Mouse (Mus musculus) right cerebral cortex, postnatal 14 days (tissue): ENCODE measurements around the gene Erg.

Experiments used
- DNase-seq: peaks from one replicate; pipeline ENCODE4 v3.0.0; 2022

The Erg gene

DNA sequence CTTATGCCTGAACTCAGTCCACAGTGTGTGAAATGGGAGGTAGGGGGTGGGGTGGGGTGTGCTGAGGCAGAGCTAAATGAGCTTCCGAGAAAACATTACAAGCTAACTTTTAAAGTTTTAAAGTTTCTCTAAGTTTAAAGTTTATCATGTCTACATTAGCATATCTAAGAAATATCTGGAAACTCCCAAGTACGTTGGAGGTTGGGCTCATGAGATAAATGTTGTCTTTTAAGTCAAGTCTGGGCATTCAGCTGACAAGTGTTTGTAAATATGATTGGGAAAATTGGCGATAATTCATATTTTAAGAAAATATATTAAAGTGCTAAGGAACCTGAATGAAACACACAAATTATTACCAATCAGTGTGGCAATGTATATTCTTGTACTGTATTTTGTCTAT, 112.4 kb downstream of the Erg start:
- DNase-seq = no peak

DNA sequence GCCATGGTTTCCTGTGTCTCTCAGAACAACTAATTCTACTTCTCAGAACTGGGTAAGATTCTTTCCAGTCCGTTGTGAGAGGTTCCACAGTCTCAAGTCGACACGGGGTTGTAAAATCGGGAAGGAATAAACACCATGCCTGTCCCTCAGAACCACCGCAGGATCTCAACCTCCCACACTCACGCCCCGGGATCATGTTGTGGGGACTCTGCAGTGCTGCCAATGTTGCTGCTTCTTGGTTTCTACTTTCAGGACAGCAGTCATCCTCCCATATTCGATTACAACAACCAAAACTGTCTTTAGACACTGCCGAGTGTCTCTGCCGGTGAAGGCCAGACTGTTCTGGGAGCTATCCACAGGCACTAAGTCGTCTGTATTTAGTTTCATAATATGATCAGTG, 113.6 kb downstream of the Erg start:
- DNase-seq = no peak

DNA sequence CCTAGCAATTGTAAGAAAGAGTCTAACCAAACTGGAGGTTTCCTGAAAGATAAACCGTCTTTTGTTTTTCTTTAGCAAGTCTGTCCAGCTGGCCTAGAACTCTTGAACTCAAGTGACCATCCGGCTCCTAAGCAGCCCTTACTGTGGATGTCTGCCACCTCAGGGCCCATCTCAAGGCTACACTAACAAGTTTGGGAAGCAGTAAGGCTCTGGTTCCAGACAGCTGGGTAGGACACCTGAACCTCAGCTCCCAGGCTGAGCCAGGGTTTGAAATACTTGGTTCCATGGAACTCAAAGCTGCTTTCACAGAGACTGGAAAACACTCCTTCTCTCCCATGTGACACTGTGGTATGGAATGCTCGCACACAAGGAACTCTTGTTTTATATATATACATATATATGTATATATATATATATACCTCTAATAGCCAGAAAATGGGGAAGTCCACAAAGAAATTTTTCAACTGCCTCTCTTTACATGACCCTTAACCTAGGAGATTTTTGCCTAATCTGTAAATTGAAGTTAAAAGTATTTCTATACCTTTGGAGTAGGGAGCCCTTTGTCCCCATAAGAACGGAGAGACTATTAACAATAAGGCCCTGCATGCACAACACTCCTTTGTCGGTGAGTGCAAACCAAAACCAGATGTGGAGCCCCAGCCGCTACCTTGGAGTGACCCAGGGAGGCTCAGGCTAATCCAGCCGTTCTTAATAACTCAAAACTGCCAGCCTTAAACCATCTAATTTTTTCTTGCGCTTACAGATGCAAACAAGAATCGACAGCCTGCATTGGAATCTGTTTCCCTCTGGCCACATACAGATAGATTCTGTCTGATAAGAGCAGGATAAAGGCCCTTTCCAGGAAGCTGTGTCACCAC, 116.9 kb downstream of the Erg start:
- no peak for DNase-seq

DNA sequence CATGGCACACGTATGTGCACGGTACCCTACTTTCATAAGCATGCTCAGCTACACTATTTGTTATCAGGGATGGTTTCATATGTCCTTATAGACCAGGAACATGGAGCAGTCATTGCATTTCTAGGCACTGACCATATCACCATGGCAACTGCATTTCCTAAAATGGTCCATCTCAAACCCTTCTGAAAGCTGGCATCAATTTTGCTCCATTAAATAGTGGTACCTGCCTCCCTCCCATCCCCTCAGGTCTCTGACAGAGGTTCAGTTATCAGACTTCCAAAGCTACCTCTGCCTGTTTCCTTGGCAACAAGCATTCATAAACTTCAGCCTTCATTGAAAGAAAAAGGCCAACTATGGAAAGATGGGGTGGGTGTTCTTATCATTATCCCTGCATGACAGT, 118.5 kb downstream of the Erg start:
- no peak for DNase-seq

DNA sequence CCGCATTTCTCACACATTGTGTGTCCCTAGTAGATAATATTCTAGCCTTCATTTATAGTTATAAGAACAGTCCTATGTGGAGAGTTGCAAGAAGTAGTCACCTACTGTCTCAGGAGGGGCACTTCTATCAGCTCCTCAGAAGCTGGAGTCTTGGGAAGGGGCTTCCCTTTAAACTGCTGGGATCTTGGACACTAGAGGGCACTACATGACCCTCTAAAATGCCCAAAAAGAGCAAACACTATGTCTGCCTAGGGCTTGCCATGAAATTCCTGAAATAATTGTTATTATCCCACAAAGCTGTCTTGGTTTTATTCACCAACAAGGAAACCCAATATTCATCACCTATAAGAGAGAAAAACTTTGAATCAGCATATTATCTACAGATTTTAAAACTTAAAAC, 119.8 kb downstream of the Erg start:
- no peak for DNase-seq

DNA sequence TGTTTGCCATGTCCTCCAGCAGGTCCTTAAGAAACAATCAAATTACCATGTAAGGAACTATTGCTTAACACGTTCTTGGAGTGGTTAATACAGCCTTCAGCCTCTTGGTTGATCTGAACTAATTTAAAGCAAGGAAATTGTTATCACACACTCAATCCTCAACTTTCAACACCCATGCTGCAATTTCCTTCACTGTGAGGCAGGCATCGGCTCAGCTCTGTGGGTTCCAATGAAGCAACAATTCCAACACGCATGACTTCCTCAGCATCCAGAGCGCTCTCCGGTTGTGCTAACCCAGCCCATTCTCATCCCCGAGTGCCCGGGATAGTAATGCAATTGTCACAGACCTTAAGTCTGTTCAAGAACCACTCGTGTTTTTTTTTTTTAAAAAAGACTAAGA, 121.8 kb downstream of the Erg start:
- DNase-seq = no peak

DNA sequence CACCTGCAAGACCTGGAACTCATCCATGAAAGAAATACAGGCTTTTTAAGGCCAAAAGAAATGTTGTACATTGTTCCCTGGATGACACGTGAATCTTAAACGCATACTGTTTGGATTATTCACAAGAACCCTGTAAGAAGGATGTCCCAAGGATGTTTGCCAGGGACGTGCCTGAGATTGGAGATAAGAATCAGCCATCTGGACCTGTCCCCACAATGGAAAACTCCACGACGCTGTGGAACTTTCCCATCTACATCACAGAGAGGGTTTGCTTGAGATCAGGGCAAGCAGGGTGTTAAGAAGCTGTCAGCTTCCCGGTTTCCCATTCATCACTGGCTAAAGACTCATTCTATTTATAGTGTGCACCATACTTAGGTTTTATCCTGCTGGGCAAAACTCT, 122.6 kb downstream of the Erg start:
- no peak for DNase-seq

DNA sequence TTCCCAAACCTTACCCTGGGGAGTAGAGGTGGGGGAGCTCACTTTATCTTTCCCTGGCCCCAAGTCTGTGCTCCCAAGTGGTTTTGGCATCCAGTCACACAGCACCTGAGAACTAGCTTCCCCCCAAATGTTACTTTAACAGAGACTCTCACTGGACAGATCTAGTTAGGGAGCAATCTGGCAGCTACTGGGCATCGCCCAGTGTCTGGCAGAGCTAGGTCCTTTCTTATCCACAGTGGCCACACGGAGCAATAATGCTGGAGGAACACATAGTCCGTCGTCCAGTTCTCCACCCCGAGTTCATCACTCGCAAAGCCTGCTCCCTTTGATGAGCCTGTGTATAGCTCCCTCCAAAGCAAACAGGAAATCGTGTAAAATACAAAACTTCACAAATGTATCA, 124.5 kb downstream of the Erg start:
- no peak for DNase-seq

DNA sequence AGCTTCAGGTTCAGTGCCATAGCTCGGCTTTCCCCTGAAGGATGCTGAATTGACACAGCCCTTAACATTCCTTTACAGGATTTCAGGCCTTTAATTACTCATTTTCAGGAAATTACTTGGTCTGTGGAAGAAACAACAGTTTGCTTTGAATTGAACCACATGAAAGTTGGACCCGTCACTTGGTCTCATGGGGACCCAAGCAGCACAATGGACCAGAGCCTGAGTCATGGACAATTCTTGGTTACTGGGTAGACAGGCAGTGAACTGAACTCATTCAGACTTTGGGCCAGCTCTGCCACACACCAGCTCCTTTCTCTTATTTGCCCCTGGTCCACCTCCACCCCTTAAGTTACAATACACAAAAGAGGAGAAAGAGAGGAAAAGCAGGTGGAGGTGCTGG, 126.1 kb downstream of the Erg start:
- DNase-seq = no peak

DNA sequence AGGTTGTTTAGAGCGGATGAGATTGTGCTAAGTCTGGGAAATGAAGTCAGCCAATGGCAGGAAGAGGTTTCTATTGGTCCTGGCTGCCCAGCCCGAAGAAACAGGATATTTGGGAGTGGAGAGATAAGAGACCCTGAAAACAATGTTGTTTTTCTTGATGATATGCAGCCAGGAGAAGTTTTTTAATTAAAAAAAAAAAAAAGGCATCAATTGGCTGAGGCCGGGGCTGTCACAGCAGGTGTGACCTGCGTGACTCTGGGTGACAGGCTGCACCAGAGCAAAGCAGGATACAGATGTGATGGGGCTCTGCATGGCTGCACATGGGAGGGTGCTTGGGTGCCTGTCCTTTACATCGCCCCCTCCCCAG, 127.1 kb downstream of the Erg start:
- DNase-seq = no peak

DNA sequence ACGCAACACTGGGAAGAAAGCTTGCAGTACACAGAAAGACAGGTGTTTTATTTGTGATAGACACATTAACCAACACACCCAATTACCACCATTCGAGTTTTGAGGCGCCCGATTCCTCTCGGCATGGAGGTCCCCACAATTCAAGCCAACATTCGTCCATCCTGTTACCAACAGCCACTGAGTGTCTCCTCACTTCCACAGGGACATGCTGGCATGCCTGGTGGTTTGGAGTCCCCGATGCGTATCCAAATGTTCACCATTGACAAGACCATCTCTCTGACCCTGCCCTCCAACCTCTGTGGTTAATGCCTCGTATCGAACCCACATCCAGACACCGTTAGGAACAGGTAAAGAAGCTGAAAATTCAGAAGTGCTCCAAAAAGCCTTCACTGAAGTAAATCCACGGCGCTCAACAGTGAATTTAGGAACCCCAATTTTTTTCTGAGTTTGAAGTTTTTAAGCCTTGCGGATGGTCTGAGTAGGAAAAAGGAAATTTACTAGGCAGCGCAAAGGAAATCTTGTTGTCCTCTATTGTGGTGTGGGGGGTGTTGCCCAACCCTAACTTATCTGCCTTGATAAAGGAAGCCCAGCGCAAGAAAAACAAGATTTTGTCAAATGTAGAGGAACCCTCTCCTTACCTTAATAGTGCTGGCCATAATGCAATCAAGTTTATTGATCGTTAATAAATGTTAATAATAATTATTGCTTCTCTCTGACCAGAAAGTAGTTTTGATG, 127.6 kb downstream of the Erg start:
- no peak for DNase-seq

DNA sequence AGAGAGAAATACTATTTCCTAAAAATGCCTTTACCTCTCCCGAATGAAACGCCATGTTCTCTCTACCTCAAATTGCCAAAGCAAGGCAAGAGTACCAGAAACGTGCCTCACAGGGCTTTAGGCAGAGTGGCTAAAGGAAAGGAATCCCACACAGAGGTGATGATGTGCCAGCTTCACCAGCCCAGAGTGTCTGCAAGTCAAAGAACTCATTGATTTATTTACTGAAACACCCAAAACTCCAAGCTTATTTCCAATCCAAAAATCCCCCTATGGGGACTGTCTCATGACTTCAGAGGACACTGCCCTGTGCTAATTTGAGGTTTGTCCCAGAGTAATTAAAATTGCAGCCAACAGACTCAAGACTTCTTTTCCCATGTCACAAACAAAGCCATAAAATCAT, 129.4 kb downstream of the Erg start:
- DNase-seq = no peak

DNA sequence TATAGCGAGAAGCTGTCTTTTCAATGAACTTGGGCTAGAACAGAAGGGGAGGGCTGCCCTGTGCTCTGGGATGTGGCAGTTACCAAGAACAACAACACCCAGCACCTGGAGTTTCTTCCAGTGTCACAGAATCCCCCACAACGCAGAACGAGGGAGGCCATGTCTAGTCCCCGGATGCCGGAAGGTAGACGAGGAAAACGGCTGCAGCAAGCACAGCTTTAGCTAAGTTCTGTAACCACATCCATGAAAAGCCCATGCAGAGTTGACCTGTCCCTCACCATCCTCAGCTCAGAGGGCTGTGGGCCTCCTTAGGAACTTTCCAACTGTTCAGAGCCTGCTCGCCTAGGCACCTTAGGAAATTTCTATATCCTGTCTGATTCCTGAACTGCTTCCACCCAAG, 130.5 kb downstream of the Erg start:
- no peak for DNase-seq

DNA sequence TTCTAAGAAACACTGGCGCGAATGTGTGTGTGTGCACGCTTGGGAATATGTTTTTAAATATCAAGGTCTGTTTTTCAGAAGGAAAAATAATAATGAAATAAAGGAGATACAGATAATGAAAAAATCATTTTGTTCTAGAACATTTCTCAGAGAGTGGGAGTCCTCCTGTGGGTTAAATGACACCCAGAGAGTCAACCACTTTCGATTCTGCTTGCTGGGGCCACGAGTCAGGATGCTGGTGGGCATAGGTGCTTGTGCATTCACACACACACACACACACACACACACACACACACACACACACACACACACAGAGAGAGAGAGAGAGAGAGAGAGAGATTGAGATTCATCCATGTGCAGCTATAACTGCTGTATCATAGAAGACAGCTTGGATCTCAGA, 130.9 kb downstream of the Erg start:
- DNase-seq = no peak

DNA sequence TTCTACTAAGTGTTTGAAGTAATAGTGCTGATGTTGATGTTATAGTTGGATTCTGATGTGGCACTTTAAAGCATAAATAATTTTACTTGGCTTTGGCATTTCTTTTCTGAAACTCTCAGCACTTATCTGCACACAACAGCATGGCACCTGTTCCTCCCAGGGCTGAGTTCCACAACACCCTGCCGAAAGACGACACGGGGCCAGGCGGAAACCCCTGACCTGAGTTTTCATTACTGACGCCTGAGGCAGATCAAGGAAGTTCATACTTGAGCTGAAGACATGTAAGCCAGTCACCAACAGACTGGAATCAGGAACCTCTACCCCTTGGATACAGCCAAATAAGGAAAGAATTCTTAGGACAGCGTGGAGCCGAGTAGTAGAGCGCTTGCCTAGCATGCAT, 134.0 kb downstream of the Erg start:
- no peak for DNase-seq

DNA sequence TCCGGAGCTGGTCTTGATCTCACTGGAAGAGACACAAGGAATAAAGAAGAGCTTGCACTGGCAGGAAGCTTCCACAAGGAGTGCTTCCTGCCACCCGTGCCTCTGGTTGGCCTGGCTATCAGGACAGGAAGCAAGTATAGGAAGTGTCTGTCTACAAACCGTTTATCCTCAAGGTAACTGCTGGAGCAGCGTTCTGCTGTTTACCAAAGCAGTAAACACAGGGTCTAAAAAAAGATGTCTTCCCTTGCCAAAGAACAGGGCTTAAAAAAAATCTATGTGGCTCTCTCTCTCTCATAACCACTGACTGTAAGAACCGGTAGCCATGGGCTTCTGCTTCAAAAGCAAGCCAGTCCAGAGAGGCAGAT, 137.1 kb downstream of the Erg start:
- no peak for DNase-seq

DNA sequence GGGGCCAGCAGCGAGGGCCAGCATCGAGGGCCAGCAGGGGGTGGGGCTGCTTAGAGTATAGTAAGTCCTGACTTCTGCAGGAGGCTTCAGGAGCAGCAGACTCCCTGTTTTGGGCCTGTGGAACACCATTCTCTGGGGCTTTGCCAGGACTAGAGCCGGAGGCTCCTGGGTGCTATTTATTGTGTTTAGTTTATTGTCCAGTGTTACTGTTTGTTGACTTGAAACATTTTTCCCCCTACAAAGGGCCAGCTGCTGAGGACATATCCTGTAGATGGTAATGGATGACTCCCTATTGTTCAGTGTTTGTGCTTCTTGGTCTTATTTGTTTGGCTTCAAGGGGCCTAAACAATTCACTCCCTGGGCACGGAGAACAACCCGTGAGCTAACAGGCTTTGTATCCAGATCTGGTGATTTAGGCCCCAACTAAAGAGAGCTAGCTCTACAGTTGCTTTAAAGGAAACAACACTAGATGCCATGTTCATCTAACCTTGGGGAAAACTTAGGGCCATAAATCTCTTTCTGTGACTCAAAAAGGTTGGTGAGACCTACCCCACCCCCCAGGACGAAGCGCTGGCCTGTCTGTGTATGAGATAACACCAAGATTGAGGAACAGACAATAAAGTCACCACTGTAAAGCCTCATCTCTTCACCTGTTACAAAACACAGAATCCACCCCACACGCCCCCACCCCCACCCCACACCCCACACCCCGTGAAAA, 137.6 kb downstream of the Erg start:
- DNase-seq = no peak

DNA sequence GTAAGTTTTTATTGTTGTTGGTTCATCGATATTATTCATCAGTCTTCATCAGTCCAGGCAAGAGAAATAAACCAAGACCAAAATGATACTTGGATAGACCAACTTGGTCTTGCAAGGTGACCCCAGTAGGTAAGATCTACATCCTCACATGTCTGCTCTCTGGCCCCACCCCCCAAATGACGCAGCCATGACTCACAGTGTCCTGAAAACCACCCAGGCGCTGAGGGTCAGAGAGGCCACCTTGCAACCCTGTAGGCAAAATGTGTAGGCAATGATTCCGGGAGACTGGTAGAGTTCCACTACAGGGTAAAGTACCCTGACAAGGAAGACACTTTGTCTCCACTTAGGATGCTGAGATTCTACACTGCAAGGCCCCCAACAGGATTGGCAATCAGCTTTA, 138.5 kb downstream of the Erg start:
- no peak for DNase-seq

DNA sequence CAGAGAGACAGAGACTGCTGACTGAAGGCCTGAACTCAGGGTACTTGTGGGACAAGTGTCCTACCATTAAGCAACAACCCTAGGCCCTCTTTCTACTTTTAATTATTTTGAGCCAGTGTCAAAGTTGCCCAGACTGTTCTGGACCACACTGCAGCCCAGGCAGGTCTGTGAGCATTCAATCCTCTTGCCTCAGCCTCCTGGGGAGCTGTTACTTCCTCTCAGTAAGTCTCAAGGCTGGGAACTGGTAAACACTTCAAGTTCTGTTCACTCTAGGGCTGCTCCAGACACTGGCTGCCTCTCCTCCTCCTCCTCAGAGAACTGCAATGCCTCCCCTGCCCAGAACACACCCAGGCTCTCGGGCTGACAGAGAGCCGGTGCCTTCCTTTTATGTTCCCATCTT, 140.0 kb downstream of the Erg start:
- DNase-seq = no peak

DNA sequence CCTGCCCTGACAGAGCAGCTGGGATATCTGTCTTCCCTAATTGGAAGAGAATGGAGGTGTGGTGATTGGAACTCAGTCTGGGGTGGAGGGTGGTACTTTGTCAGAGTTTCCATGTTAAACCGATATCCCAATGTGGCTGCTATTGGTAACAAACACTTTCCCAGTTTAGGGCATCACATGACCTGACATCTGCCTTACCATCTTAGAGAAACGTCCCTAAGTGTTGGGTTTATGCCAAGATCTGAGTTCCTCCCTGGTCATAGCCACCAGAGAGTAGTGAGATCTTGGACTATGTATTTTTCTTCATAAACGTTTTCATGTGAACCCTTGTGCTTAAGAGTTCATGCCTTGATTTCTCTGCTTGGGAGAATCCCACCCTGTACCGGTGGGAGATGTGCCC, 144.4 kb downstream of the Erg start:
- no peak for DNase-seq

DNA sequence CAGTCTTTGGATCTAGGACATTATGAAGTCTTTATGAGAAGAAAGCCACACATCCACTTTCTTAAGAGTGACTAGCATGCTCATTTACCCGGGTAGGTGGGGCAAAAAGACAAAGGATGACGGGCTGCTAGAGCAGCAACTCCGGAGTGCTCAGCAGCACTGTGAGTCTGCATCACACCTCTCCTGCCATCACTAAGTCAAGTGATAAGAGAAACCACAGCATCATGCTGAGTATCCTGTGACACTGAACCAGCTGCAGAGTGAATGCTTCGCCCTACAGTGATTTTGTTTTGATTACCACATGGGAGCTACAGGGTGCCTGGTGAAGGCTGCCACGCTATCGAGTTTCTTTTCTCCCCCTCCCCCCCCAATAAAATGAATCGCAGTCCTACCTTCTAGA, 145.2 kb downstream of the Erg start:
- DNase-seq = no peak

DNA sequence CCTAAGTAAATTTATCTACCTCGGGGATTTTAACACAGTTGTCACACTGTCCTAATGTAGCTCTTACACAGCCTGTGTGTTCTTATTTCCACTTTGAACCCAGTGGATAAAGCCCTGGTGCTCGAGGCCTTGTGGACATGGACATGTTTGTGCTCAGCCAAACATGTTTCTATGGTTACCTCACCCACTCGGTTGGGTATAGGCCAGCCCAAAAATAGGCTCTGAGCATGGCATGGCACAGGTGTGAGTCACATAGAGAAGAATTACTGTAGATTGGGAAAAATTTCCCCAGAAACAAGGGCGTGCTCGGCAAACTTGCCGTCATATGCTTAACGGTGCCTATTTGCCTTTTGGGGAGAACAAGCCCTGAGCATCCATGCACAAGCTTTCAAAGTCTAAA, 146.1 kb downstream of the Erg start:
- peak; percentile 23 for DNase-seq

DNA sequence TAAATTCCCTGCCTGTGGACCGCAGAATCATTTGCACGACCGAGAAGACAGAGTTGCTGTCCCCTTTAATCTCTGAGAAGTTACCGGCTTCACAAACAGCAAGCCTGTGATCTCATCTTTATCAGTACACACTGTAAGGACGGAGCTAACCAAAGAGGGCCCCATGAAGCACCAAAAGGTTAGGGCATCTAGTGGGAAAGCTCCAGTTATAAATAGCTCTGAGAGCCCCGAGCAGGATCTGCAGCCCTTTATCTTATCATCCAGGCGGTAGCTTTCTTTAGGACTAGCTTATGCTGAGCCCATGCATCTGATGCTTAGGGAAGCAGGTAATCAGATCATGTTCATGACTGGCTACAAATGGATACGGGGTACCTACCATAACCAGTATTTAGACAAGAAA, 146.6 kb downstream of the Erg start:
- no peak for DNase-seq

DNA sequence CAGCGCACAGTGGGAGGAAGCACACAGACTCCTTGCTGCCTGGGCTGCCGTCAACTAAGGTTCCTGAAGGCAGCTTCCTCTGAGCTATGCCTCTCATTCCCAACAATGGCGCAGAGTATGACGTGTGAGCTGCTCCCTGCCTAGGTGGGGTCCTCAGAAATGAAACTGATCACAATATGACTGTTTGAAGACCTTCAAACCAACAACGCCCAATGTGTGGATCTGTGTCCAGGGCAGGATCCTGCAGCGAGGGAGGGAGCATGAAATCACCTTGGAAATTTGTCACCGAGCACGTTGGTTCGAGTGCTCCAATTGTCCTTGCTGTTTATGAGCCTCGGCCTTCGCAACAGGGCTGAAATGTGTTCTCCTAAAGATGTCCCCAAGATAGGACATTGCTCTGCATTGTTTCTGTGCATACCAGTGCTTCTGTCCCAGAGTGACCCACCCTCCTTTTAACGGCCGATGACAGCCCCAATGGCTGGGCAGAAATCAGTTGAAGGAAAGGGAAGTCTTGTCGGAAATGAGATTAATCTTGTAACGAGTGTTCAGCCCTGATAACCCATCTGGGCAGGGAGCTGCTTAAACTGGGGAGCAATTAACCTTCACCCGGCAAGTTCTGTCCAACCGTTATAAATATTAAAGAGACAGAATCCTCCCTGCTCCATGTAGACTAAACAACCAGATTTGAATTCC, 147.4 kb downstream of the Erg start:
- DNase-seq = no peak
